Mouse (Mus musculus) small intestine, adult 2 months (tissue): ENCODE measurements around the gene Abhd14a.

ENCODE experiments used
- CTCF ChIP-seq: fragments of 200-500 bp; IDR thresholded peaks from 2 replicates; pipeline ENCODE4 v1.5.1; 2012; ENCODE audit warnings: low read depth, mild to moderate bottlenecking, control low read depth, inconsistent platforms, low read length, moderate library complexity, mixed read lengths; ENCODE audit not compliant: insufficient replicate concordance, insufficient read length; ENCODE audit errors: extremely low read depth
- POLR2A ChIP-seq: fragments of 200-500 bp; IDR thresholded peaks from 2 replicates; pipeline ENCODE4 v1.6.1; 2012; ENCODE audit warnings: low read depth, mild to moderate bottlenecking, control low read depth, inconsistent platforms, low read length, moderate library complexity

DNA sequence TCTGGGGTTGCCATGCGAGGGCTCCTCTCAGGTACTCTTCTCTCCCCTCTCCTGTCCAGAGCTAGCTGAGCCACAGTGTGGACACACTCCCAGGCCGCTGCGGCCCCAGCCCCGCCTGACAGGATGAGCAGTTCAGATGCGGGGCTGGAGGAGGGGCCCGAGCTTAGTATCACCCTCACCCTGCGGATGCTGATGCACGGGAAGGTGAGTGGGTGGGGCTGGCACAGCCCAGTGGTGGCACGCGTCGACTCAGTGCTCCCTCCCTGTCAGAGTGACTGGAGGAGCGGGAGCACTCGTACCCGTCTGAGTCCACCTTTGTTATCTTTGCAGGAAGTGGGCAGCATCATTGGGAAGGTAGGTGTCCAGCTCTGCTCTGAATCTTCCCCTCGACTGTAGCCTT lies 12.5 kb upstream of the Abhd14a start:
- TF ChIP-seq POLR2A (no peak), CTCF (no peak)
